Mouse (Mus musculus) stomach, embryonic 15.5 days (tissue): ENCODE measurements around the gene Mex3d. TPM values are rescaled to one million over a fixed set of nuclear protein-coding genes. Genes with fewer than 3 reads are reported as not detected.
A peak's percentile ranks its signal among the peaks of the same experiment; 100 is the strongest.
"Not testable (repeated sequence)": the region's sequence is repeated elsewhere in the genome, so short reads cannot be mapped to it uniquely, and the experiment has no call there.

Source experiments
- ATAC-seq: fragments of 200-750 bp; cut with Nextera tagmentation; 2 replicates; pipeline ENCODE4 v1.8.0; 2017; ENCODE audit warnings: low read depth, moderate number of reproducible peaks, moderate TSS enrichment; ENCODE audit not compliant: insufficient read depth, low FRiP score
- H3K27ac ChIP-seq: fragments of 300-500 bp; sonication (generic); 2 replicates; pipeline ENCODE4 v1.5.1; 2015; ENCODE audit warnings: mild to moderate bottlenecking, inconsistent platforms
- H3K27me3 ChIP-seq: fragments of 300-500 bp; sonication (generic); replicated peaks from 2 replicates; pipeline ENCODE4 v1.6.1; 2015; ENCODE audit warnings: inconsistent platforms
- H3K36me3 ChIP-seq: fragments of 300-500 bp; sonication (generic); 2 replicates; pipeline ENCODE4 v1.6.1; 2015; ENCODE audit warnings: inconsistent platforms
- H3K4me1 ChIP-seq: fragments of 300-500 bp; sonication (generic); 2 replicates; pipeline ENCODE4 v1.6.1; 2015; ENCODE audit warnings: inconsistent platforms
- H3K4me2 ChIP-seq: fragments of 300-500 bp; sonication (generic); 2 replicates; pipeline ENCODE4 v1.6.1; 2015; ENCODE audit warnings: mild to moderate bottlenecking, inconsistent platforms
- H3K4me3 ChIP-seq: fragments of 300-500 bp; sonication (generic); replicated peaks from 2 replicates; pipeline ENCODE4 v1.5.1; 2015; ENCODE audit warnings: inconsistent platforms
- H3K9ac ChIP-seq: fragments of 300-500 bp; sonication (generic); 2 replicates; pipeline ENCODE4 v1.6.1; 2015; ENCODE audit warnings: inconsistent platforms
- H3K9me3 ChIP-seq: fragments of 300-500 bp; sonication (generic); 2 replicates; pipeline ENCODE4 v1.6.1; 2016; ENCODE audit warnings: inconsistent platforms
- WGBS: fragments of 180-500 bp; shearing (Covaris S2); methylation state at CpG from one replicate; pipeline ENCODE4 v1.1.7; 2015; 5-methylcytosine and 5-hydroxymethylcytosine counted together
- polyA plus RNA-seq: library from polyadenylated mRNA; unstranded; fragments of >200 nt; fragmentation: Nextera tagmentation; extraction: Ambion mirVana; gene quantifications from 2 replicates; pipeline ENCODE4 v1.2.1, GENCODE M21; 2015

Mex3d gene
- polyA plus RNA-seq, 1 experiment from 2014 or later, result 7.8 TPM

DNA sequence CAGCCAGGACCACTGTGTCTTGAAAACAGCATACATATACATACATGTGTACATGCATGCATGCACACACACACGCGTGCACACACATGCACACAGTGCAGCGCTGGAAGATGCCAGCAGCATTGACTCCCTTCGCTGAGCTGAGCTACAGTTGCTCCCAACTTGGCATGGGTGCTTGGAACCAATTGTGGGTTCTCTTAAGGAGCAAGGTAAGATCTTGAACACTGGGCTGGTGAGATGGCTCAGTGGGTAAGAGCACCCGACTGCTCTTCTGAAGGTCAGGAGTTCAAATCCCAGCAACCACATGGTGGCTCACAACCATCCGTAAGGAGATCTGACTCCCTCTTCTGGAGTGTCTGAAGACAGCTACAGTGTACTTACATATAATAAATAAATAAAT, 41.5 kb downstream of the Mex3d start:
- ATAC-seq, H3K4me3 ChIP-seq, H3K9ac ChIP-seq, H3K27ac ChIP-seq, H3K4me2 ChIP-seq, H3K36me3 ChIP-seq, H3K9me3 ChIP-seq: not testable (repeated sequence)
- H3K4me1 ChIP-seq, result peaks cover 64% of the 10 kb centered on the region
- peaks cover 75% of the 10 kb centered on the region for H3K27me3 ChIP-seq
- 78% methylated on average over 6 of the region's 6 CpGs for WGBS

GRCm38 (mm10) chr10:80345122-80345521, 42.3 kb downstream of the Mex3d start:
- H3K9me3 ChIP-seq, result no peaks in the 10 kb centered on the region
- H3K27ac ChIP-seq, result peak overlapping the region; percentile 69
- H3K4me3 ChIP-seq, result peak overlapping the region; percentile 19
- peak overlapping the region; percentile 44 for H3K4me2 ChIP-seq
- ATAC-seq, result no peak
- H3K36me3 ChIP-seq, result no peaks in the 10 kb centered on the region
- H3K9ac ChIP-seq, result no peak overlapping the region
- H3K27me3 ChIP-seq, result peaks cover 79% of the 10 kb centered on the region
- peaks cover 68% of the 10 kb centered on the region for H3K4me1 ChIP-seq
- 9% methylated on average over 16 of the region's 16 CpGs for WGBS

- peak; percentile 19; the same call in 1 of the 2 replicates for ATAC-seq
- no peak overlapping the region for H3K9ac ChIP-seq
- H3K4me3 ChIP-seq, result peak overlapping the region; percentile 30; the same call in 1 of the 2 replicates
- H3K4me1 ChIP-seq, result peaks cover 66% of the 10 kb centered on the region
- no peaks in the 10 kb centered on the region for H3K36me3 ChIP-seq
- WGBS, result 37% methylated on average over 9 of the region's 9 CpGs
- H3K9me3 ChIP-seq, result no peaks in the 10 kb centered on the region
- peak overlapping the region; percentile 44 for H3K4me2 ChIP-seq
- peaks cover 74% of the 10 kb centered on the region for H3K27me3 ChIP-seq
- H3K27ac ChIP-seq, result peak overlapping the region; percentile 69
These were observed 43.3 kb downstream of the Mex3d start for GRCm38 (mm10) chr10:80344131-80344661.

DNA sequence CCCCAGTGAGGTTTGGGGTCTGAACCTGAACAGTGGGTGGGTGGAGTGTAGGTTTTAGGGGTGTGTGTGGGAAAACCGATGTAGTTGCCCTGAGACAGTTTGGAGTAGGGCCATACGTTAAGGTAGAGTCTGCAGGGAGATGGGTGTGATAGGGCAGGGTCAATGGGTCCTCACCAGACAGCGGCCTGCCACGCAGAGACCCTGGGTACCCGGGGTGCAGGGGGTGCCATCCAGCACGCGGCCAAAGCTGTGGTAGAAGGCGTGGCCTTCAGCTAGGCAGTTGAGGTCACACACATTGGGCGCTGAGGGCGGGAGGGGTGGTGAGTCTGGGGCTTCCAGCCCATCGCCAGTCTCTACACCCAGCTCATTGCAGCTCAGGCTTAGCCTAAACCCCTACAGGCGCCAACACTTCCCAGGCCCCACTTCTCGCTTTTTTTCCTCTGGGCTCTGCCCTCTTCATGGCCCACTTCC, 44.0 kb downstream of the Mex3d start:
- H3K4me2 ChIP-seq, result peak overlapping the region; percentile 58
- peak overlapping the region; percentile 30 for H3K4me3 ChIP-seq
- 30% methylated on average over 13 of the region's 13 CpGs for WGBS
- H3K27me3 ChIP-seq, result peaks cover 66% of the 10 kb centered on the region
- no peaks in the 10 kb centered on the region for H3K9me3 ChIP-seq
- H3K27ac ChIP-seq, result peak overlapping the region; percentile 67
- H3K36me3 ChIP-seq, result no peaks in the 10 kb centered on the region
- H3K4me1 ChIP-seq, result peaks cover 59% of the 10 kb centered on the region
- no peak overlapping the region for H3K9ac ChIP-seq
- ATAC-seq, result peak; percentile 7; the same call in 1 of the 2 replicates

DNA sequence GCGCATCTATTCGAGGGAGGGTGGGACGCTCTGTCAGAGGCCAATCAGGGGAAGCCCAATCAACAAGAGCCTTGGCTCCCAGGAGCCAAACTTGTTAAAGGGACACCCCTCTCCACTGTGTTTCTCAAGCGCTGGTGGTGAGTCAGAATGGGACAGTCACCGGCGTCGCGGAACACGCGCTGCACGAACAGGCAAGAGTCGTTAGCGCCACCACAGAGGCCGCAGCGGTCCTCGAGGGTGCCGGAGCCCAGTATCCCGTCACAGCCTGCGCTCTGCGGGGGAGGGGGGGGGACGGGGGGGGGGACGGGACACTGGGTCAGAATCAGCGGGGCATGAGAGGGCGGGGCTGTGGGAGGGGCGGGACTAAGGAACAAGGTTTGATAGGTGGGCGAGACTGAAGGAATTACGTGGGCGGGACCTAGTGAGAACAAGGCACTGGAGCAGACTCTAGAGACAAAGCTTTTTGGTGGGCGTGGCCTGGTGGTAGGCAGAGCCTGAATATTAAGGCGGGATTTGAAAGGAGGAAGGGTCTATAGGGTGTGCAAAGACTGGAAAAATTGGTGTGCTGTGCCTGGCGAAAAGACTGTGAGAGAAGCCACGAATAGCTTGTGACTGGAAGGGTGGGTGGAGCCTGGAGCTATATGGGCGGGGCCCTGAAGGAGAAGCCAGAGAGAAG, 44.6 kb downstream of the Mex3d start:
- H3K4me3 ChIP-seq, result peak overlapping the region; percentile 30
- 1% methylated on average over 32 of the region's 33 CpGs for WGBS
- peaks cover 62% of the 10 kb centered on the region for H3K27me3 ChIP-seq
- H3K27ac ChIP-seq, result peak overlapping the region; percentile 67
- H3K9ac ChIP-seq, result no peak overlapping the region
- ATAC-seq, result peak; percentile 47
- H3K4me2 ChIP-seq, result peak overlapping the region; percentile 58
- no peaks in the 10 kb centered on the region for H3K9me3 ChIP-seq
- H3K4me1 ChIP-seq, result peaks cover 53% of the 10 kb centered on the region
- no peaks in the 10 kb centered on the region for H3K36me3 ChIP-seq

GRCm38 (mm10) chr10:80342305-80342748, 45.1 kb downstream of the Mex3d start:
- peaks cover 47% of the 10 kb centered on the region for H3K4me1 ChIP-seq
- no peak overlapping the region for H3K9ac ChIP-seq
- H3K27me3 ChIP-seq, result peaks cover 57% of the 10 kb centered on the region

GRCm38 (mm10) chr10:80341491-80342304, 45.8 kb downstream of the Mex3d start:
- Histone ChIP-seq H3K4me1 (peaks cover 44% of the 10 kb centered on the region), H3K9ac (no peak overlapping the region)

More at GRCm38 (mm10) chr10:80342305-80342748, 45.1 kb downstream of the Mex3d start:
- H3K4me3 ChIP-seq, result peak overlapping the region; percentile 30
- H3K9me3 ChIP-seq, result no peaks in the 10 kb centered on the region
- peak; percentile 4; the same call in 1 of the 2 replicates for ATAC-seq
- H3K4me2 ChIP-seq, result peak overlapping the region; percentile 58
- no peaks in the 10 kb centered on the region for H3K36me3 ChIP-seq
- 3% methylated on average over 26 of the region's 26 CpGs for WGBS
- no peak overlapping the region; the same call in 1 of the 2 replicates for H3K27ac ChIP-seq

GRCm38 (mm10) chr10:80341026-80341425, 46.4 kb downstream of the Mex3d start:
- Histone ChIP-seq H3K9ac (no peak overlapping the region), H3K4me2 (no peak overlapping the region), H3K27me3 (peaks cover 54% of the 10 kb centered on the region), H3K4me1 (peaks cover 44% of the 10 kb centered on the region), H3K9me3 (no peaks in the 10 kb centered on the region), H3K4me3 (no peak overlapping the region), H3K36me3 (no peaks in the 10 kb centered on the region), H3K27ac (no peak overlapping the region)
- ATAC-seq, result no peak
- 27% methylated on average over 21 of the region's 21 CpGs for WGBS

More at GRCm38 (mm10) chr10:80341491-80342304, 45.8 kb downstream of the Mex3d start:
- H3K27me3 ChIP-seq, result peaks cover 54% of the 10 kb centered on the region
- no peaks in the 10 kb centered on the region for H3K36me3 ChIP-seq
- no peak overlapping the region for H3K27ac ChIP-seq
- no peaks in the 10 kb centered on the region for H3K9me3 ChIP-seq
- H3K4me3 ChIP-seq, result peak overlapping the region; percentile 30
- 5% methylated on average over 47 of the region's 47 CpGs for WGBS
- H3K4me2 ChIP-seq, result peak overlapping the region; percentile 58
- ATAC-seq, result no peak

DNA sequence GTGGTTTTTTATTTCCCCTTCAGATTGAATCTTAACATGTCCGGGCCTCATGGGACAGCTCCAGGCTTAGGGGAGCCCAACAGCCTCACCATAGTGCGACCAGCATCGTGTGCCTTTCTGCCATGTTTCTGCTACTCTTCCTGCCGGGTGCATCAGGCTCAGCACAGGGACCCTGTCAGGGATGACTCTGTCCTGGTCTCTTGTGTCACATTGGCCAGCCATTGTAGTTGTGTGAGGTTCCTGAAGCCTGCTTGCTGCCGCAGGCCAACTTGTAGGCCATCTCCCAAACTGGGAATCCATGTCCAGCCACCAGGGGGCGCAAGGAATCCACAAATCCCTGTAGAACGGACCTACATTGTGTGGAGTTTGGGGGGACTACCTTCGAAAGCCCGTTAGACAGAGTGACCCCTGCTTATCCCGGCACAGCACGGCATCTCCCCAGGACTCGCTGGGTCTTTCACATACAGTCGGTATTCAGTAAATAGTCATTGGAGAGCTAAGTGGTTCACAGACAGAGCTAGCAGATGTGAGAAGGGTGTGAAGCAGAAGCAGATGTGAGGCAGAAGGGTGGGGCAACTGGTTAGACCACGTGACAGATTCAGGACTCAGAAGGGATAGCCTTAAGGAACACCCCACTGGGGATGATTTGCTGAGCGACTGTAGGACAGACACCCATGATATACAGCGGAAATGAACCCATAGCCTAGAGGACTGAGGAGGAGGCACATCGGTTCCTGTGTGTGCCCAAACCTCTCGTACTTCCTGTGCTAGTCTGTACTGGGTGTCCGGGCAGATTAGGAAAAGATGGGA, 47.3 kb downstream of the Mex3d start:
- H3K9ac ChIP-seq, result no peak overlapping the region
- H3K4me1 ChIP-seq, result peaks cover 41% of the 10 kb centered on the region
- H3K27ac ChIP-seq, result no peak overlapping the region
- ATAC-seq, result no peak
- H3K4me2 ChIP-seq, result peak overlapping the region; percentile 27; the same call in 1 of the 2 replicates
- peaks cover 5% of the 10 kb centered on the region; the same call in 1 of the 2 replicates for H3K36me3 ChIP-seq
- H3K4me3 ChIP-seq, result peak overlapping the region; percentile 4; the same call in 1 of the 2 replicates
- H3K9me3 ChIP-seq, result no peaks in the 10 kb centered on the region
- peaks cover 45% of the 10 kb centered on the region for H3K27me3 ChIP-seq
- WGBS, result 24% methylated on average over 19 of the region's 19 CpGs

DNA sequence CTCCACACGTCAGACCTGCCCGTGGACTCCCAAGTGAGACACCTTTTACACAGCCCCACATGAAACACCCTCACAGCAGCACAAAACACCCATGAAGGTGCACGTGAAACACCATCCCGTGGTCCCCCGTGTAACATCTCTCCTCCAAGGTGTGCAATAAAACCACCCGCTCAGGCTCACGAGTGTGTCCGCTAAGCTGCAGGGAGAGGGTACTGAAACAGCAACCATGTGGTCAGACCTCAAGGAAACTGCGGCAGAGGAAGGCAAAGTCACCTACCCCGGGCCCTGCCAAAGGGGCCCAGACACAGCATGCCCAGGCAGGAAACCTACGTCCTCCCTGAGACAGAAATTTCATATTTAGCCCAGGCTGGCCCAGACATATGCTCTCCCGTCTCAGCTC, 51.2 kb downstream of the Mex3d start:
- Histone ChIP-seq H3K9ac (no peak overlapping the region), H3K4me1 (peaks cover 17% of the 10 kb centered on the region; the same call in 1 of the 2 replicates), H3K4me3 (no peak overlapping the region), H3K36me3 (peaks cover 6% of the 10 kb centered on the region; the same call in 1 of the 2 replicates), H3K9me3 (no peaks in the 10 kb centered on the region), H3K27me3 (peaks cover 11% of the 10 kb centered on the region), H3K4me2 (no peak overlapping the region), H3K27ac (no peak overlapping the region)
- no peak for ATAC-seq
- WGBS, result 83% methylated on average over 12 of the region's 12 CpGs

GRCm38 (mm10) chr10:80332525-80332989, 54.9 kb downstream of the Mex3d start:
- Histone ChIP-seq H3K9ac (no peak overlapping the region), H3K27me3 (no peaks in the 10 kb centered on the region), H3K4me1 (peaks cover 30% of the 10 kb centered on the region), H3K9me3 (no peaks in the 10 kb centered on the region), H3K4me2 (0 out of 2 replicates have a peak overlapping the region, but pooled peaks have one; percentile 13), H3K36me3 (peaks cover 6% of the 10 kb centered on the region; the same call in 1 of the 2 replicates), H3K4me3 (no peak overlapping the region), H3K27ac (peak overlapping the region; percentile 16; the same call in 1 of the 2 replicates)
- ATAC-seq, result no peak
- WGBS, result 78% methylated on average over 5 of the region's 5 CpGs
